Mouse (Mus musculus) spleen, postnatal 14 days (tissue): ENCODE data around the gene Dpm2.

ENCODE experiments used
- DNase-seq, 2 experiments: peaks; one replicate each; pipeline ENCODE4 v3.0.0; 2021 to 2022; ENCODE audit warnings: low spot score in 2 of 2

Gene Dpm2

GRCm38 (mm10) chr2:32570698-32571494, at the start of gene Dpm2:
TSS of gene Dpm2 (plus strand) at chr2:32570858.
- peak; percentile 73 to 85 for DNase-seq

- no peak for DNase-seq
These were observed 46.1 kb upstream of the Dpm2 start for GRCm38 (mm10) chr2:32524536-32525031.

- DNase-seq: no peak
These were observed 44.8 kb upstream of the Dpm2 start for GRCm38 (mm10) chr2:32525816-32526215.

GRCm38 (mm10) chr2:32527468-32527966, 43.1 kb upstream of the Dpm2 start:
- DNase-seq: no peak

- no peak for DNase-seq
These were observed 42.3 kb upstream of the Dpm2 start for GRCm38 (mm10) chr2:32528326-32528725.

- no peak for DNase-seq
These were observed 40.2 kb upstream of the Dpm2 start for GRCm38 (mm10) chr2:32530479-32530878.

- DNase-seq: no peak
These were observed 37.5 kb upstream of the Dpm2 start for GRCm38 (mm10) chr2:32533163-32533562.

GRCm38 (mm10) chr2:32534061-32534732, 36.5 kb upstream of the Dpm2 start:
- DNase-seq: peak in 1 of 2 experiments; percentile 21

- DNase-seq: peak; percentile 97
These were observed 35.8 kb upstream of the Dpm2 start, which contains the start of gene Fam102a for GRCm38 (mm10) chr2:32534733-32535471. TSS of gene Fam102a (plus strand) at chr2:32535332.

- DNase-seq: peak; percentile 44 to 50
These were observed 35.1 kb upstream of the Dpm2 start for GRCm38 (mm10) chr2:32535501-32535991.

- DNase-seq: no peak
These were observed 34.5 kb upstream of the Dpm2 start for GRCm38 (mm10) chr2:32536086-32536633.

GRCm38 (mm10) chr2:32536634-32537359, 33.9 kb upstream of the Dpm2 start:
- peak in 1 of 2 experiments; percentile 19 for DNase-seq

- DNase-seq: no peak
These were observed 33.2 kb upstream of the Dpm2 start for GRCm38 (mm10) chr2:32537360-32537905.

- no peak for DNase-seq
These were observed 32.7 kb upstream of the Dpm2 start for GRCm38 (mm10) chr2:32537941-32538340.

- no peak for DNase-seq
These were observed 32.2 kb upstream of the Dpm2 start for GRCm38 (mm10) chr2:32538461-32538860.

- DNase-seq: no peak
These were observed 31.1 kb upstream of the Dpm2 start for GRCm38 (mm10) chr2:32539452-32539981.

GRCm38 (mm10) chr2:32541333-32541908, 29.2 kb upstream of the Dpm2 start:
- DNase-seq: no peak

GRCm38 (mm10) chr2:32541986-32542573, 28.6 kb upstream of the Dpm2 start:
- no peak for DNase-seq

- no peak for DNase-seq
These were observed 27.6 kb upstream of the Dpm2 start for GRCm38 (mm10) chr2:32543031-32543449.
